Mouse (Mus musculus) limb, embryonic 10.5 days (tissue): Measurements from ENCODE around the gene Guf1. TPM values are rescaled to one million over a fixed set of nuclear protein-coding genes. Genes with fewer than 3 reads are reported as not detected.

Experiments used
- DNase-seq: peaks from one replicate; pipeline ENCODE4 v3.0.0-alpha.2; 2017; ENCODE audit warnings: low spot score
- H3K27ac ChIP-seq: fragments of 300-500 bp; sonication (generic); 2 replicates; pipeline ENCODE4 v1.5.1; 2016; ENCODE audit warnings: mild to moderate bottlenecking
- H3K27me3 ChIP-seq: fragments of 300-500 bp; sonication (generic); 2 replicates; pipeline ENCODE4 v1.6.1; 2016; ENCODE audit warnings: low read depth, mild to moderate bottlenecking; ENCODE audit not compliant: poor library complexity, severe bottlenecking
- H3K36me3 ChIP-seq: fragments of 300-500 bp; sonication (generic); 2 replicates; pipeline ENCODE4 v1.6.1; 2016; ENCODE audit warnings: mild to moderate bottlenecking, moderate library complexity
- H3K4me1 ChIP-seq: fragments of 300-500 bp; sonication (generic); 2 replicates; pipeline ENCODE4 v1.6.1; 2016
- H3K4me3 ChIP-seq: fragments of 300-500 bp; sonication (generic); 2 replicates; pipeline ENCODE4 v1.5.1; 2016; ENCODE audit warnings: mild to moderate bottlenecking, moderate library complexity
- H3K9me3 ChIP-seq: fragments of 300-500 bp; sonication (generic); replicated peaks from 2 replicates; pipeline ENCODE4 v1.6.1; 2016; ENCODE audit warnings: mild to moderate bottlenecking
- WGBS: fragments of 180-500 bp; shearing (Covaris S2); methylation state at CpG from one replicate; pipeline ENCODE4 v1.1.7; 2016; 5-methylcytosine and 5-hydroxymethylcytosine counted together
- polyA plus RNA-seq: library from polyadenylated mRNA; unstranded; fragments of >200 nt; fragmentation: Nextera tagmentation; extraction: Ambion mirVana; gene quantifications from 2 replicates; pipeline ENCODE4 v1.2.1, GENCODE M21; 2016

Guf1 gene
- polyA plus RNA-seq, 1 experiment from 2014 or later = 53.8 TPM

GRCm38 (mm10) chr5:69613209-69613796 is 56.6 kb downstream of the Guf1 start:
- no peaks in the 10 kb centered on the region for H3K9me3 ChIP-seq
- H3K4me1 ChIP-seq = no peaks in the 10 kb centered on the region
- no peaks in the 10 kb centered on the region for H3K27me3 ChIP-seq
- H3K36me3 ChIP-seq = no peaks in the 10 kb centered on the region
- H3K4me3 ChIP-seq = no peak overlapping the region
- no peak overlapping the region for H3K27ac ChIP-seq
- no peak for DNase-seq
- 33% methylated on average over 4 of the region's 4 CpGs for WGBS

GRCm38 (mm10) chr5:69620899-69621298 is 64.2 kb downstream of the Guf1 start:
- no peak for DNase-seq
- 88% methylated on average over 1 of the region's 1 CpGs for WGBS
- Histone ChIP-seq H3K27ac (no peak overlapping the region), H3K27me3 (no peaks in the 10 kb centered on the region), H3K4me3 (no peak overlapping the region), H3K9me3 (no peaks in the 10 kb centered on the region), H3K4me1 (no peaks in the 10 kb centered on the region), H3K36me3 (no peaks in the 10 kb centered on the region)

Other genes with a start within 250 kb of the Guf1 start
- gene Kctd8, start 215.2 kb upstream of the Guf1 start, polyA plus RNA-seq = 0.55 and 2.1 TPM in 2 replicates
- not detected in 2 replicates for gene Yipf7, start 14.3 kb upstream of the Guf1 start, polyA plus RNA-seq
- gene Gnpda2, start 35.4 kb downstream of the Guf1 start, polyA plus RNA-seq = 18.5 and 25.6 TPM in 2 replicates